Comparison of ENCODE assay signal across 8 mouse cellular contexts in the genomic region with DNA sequence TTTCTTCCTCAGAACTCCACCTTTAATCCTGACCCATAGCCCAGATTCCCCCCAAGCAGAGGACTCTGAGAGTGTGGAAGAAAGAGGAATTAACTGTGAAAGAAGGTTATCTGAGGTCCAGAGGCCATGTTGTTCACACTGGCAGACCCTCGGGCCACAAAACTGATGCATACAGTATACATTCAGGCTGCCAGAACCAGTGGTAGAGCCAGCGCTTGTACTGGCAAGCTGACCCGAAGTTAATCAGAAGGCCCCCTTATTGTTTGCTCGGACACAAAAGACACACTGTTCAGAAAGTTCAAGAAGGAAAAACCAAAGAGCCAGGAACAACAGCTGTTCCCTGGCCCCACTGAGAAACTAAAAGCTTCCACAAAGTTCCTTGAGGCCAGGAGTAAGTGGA.
DNase-seq lines count a peak whose midpoint lies in the region; ATAC-seq lines count a peak whose summit lies in the region.
"Had no signal": no experiment of that assay in that cellular context is flagged by ENCODE, and none has a peak within 500 bp of the region (broad histone marks: within the 10 kb centered on the region; RNA-seq: fewer than 3 reads in every experiment).

No protein-coding gene starts in this region.

- 71% methylated on average over 4 of the region's 4 CpGs for WGBS in limb, embryonic 12.5 days
- 78% methylated on average over 4 of the region's 4 CpGs for WGBS in limb, embryonic 10.5 days
- WGBS in forebrain, embryonic 12.5 days = 14% methylated on average over 4 of the region's 4 CpGs
- 9% methylated on average over 4 of the region's 4 CpGs for WGBS in hindbrain, embryonic 15.5 days
- 9% methylated on average over 4 of the region's 4 CpGs for WGBS in neural tube, embryonic 15.5 days

- H3K9me3 ChIP-seq in limb, embryonic 12.5 days = no peaks in the 10 kb centered on the region
- no peaks in the 10 kb centered on the region for H3K9me3 ChIP-seq in limb, embryonic 10.5 days (replicated peaks)
- no peaks in the 10 kb centered on the region for H3K9me3 ChIP-seq in forebrain, embryonic 12.5 days
- H3K9me3 ChIP-seq in hindbrain, embryonic 15.5 days = no peaks in the 10 kb centered on the region
- H3K9me3 ChIP-seq in neural tube, embryonic 15.5 days (replicated peaks) = no peaks in the 10 kb centered on the region

- H3K27me3 ChIP-seq in limb, embryonic 12.5 days = no peaks in the 10 kb centered on the region
- no peaks in the 10 kb centered on the region for H3K27me3 ChIP-seq in limb, embryonic 10.5 days (ENCODE audit: low read depth, poor library complexity, severe bottlenecking)
- no peaks in the 10 kb centered on the region for H3K27me3 ChIP-seq in forebrain, embryonic 12.5 days
- no peaks in the 10 kb centered on the region for H3K27me3 ChIP-seq in hindbrain, embryonic 15.5 days
- H3K27me3 ChIP-seq in neural tube, embryonic 15.5 days (replicated peaks) = no peaks in the 10 kb centered on the region
- H3K27me3 ChIP-seq: Patski had no signal

- no peak overlapping the region for H3K9ac ChIP-seq in limb, embryonic 12.5 days (replicated peaks)
- H3K9ac ChIP-seq in forebrain, embryonic 12.5 days = peak overlapping the region; percentile 27; the same call in 1 of the 2 replicates
- H3K9ac ChIP-seq in hindbrain, embryonic 15.5 days = no peak overlapping the region
- H3K9ac ChIP-seq in neural tube, embryonic 15.5 days (replicated peaks) = no peak overlapping the region

- H3K36me3 ChIP-seq in limb, embryonic 12.5 days = peaks cover 7% of the 10 kb centered on the region; the same call in 1 of the 2 replicates
- peaks cover 25% of the 10 kb centered on the region for H3K36me3 ChIP-seq in limb, embryonic 10.5 days
- H3K36me3 ChIP-seq in forebrain, embryonic 12.5 days (replicated peaks) = no peaks in the 10 kb centered on the region
- H3K36me3 ChIP-seq in hindbrain, embryonic 15.5 days = no peaks in the 10 kb centered on the region
- no peaks in the 10 kb centered on the region for H3K36me3 ChIP-seq in neural tube, embryonic 15.5 days

- no peak for DNase-seq in limb, embryonic 10.5 days (ENCODE audit: low spot score)
- no peak for DNase-seq in left cerebral cortex, postnatal 25 days (ENCODE audit: low spot score in 2 of 2)

- H3K4me2 ChIP-seq in limb, embryonic 12.5 days = peak overlapping the region; percentile 58; the same call in 1 of the 2 replicates
- peak overlapping the region; percentile 54 for H3K4me2 ChIP-seq in forebrain, embryonic 12.5 days
- peak overlapping the region; percentile 57 for H3K4me2 ChIP-seq in hindbrain, embryonic 15.5 days
- H3K4me2 ChIP-seq in neural tube, embryonic 15.5 days = peak overlapping the region; percentile 68

- H3K4me3 ChIP-seq in limb, embryonic 12.5 days (replicated peaks) = no peak overlapping the region
- H3K4me3 ChIP-seq in limb, embryonic 10.5 days = no peak overlapping the region
- 0 out of 2 replicates have a peak overlapping the region, but pooled peaks have one; percentile 32 for H3K4me3 ChIP-seq in forebrain, embryonic 12.5 days (replicated peaks)
- 0 out of 2 replicates have a peak overlapping the region, but pooled peaks have one; percentile 13 for H3K4me3 ChIP-seq in hindbrain, embryonic 15.5 days
- H3K4me3 ChIP-seq in neural tube, embryonic 15.5 days (replicated peaks) = peak overlapping the region; percentile 42

- intact Hi-C loops in left cerebral cortex, postnatal 25 days (cut with DNase I) = loop anchor here (5.0 kb wide), 2 partner anchors 57 to 68 kb away; no protein-coding TSS in a partner anchor

- H3K4me1 ChIP-seq in limb, embryonic 12.5 days (replicated peaks) = peaks cover 37% of the 10 kb centered on the region
- H3K4me1 ChIP-seq in limb, embryonic 10.5 days = peaks cover 41% of the 10 kb centered on the region
- peaks cover 56% of the 10 kb centered on the region for H3K4me1 ChIP-seq in forebrain, embryonic 12.5 days
- H3K4me1 ChIP-seq in hindbrain, embryonic 15.5 days (replicated peaks) = peaks cover 57% of the 10 kb centered on the region
- H3K4me1 ChIP-seq in neural tube, embryonic 15.5 days = peaks cover 50% of the 10 kb centered on the region

- no peak for ATAC-seq in limb, embryonic 12.5 days (ENCODE audit: insufficient number of reproducible peaks, insufficient read depth, low FRiP score, low TSS enrichment, low read depth)
- no peak for ATAC-seq in forebrain, embryonic 12.5 days (ENCODE audit: low FRiP score)
- no peak for ATAC-seq in hindbrain, embryonic 15.5 days (ENCODE audit: low FRiP score, low read depth)
- no peak for ATAC-seq in neural tube, embryonic 15.5 days (ENCODE audit: low FRiP score)
- no peak for ATAC-seq in erythroid progenitor cell, adult 5-6 weeks (replicated peaks; ENCODE audit: low FRiP score, poor library complexity, severe bottlenecking)
- ATAC-seq: Patski had no signal

- no peak overlapping the region for H3K27ac ChIP-seq in limb, embryonic 12.5 days
- no peak overlapping the region for H3K27ac ChIP-seq in limb, embryonic 10.5 days
- 0 out of 2 replicates have a peak overlapping the region, but pooled peaks have one; percentile 42 for H3K27ac ChIP-seq in forebrain, embryonic 12.5 days
- H3K27ac ChIP-seq in hindbrain, embryonic 15.5 days (replicated peaks) = peak overlapping the region; percentile 79; the same call in 1 of the 2 replicates
- H3K27ac ChIP-seq in neural tube, embryonic 15.5 days (replicated peaks) = peak overlapping the region; percentile 82

Comparison
In these comparisons a context has a peak if more than half of its experiments do, and no peak if none do; other contexts are left out.
1. H3K27ac ChIP-seq: peak in forebrain, embryonic 12.5 days (single experiment), hindbrain, embryonic 15.5 days (single experiment) and neural tube, embryonic 15.5 days (single experiment); none in limb, embryonic 12.5 days (single experiment) and limb, embryonic 10.5 days (single experiment).
2. H3K4me3 ChIP-seq: peak in forebrain, embryonic 12.5 days (single experiment), hindbrain, embryonic 15.5 days (single experiment) and neural tube, embryonic 15.5 days (single experiment); none in limb, embryonic 12.5 days (single experiment) and limb, embryonic 10.5 days (single experiment).
3. Peak in every context shown above with its lines, with median percentiles within 50 percentile points of each other: H3K4me2 ChIP-seq.